Mouse (Mus musculus): ENCODE measurements at regions not wholly inside any gene's neighbourhood (a gene's known extent, or its start where the extent isn't known, plus 50 kb on each side); places are given as distances from the start of the nearest gene placed in this dataset.

- DNase-seq (ENCODE audit: low spot score in 2 of 2) = no peak
These were observed 78.7 kb upstream of the Cntln start for GRCm38 (mm10) chr4:84805431-84805830.

DNA sequence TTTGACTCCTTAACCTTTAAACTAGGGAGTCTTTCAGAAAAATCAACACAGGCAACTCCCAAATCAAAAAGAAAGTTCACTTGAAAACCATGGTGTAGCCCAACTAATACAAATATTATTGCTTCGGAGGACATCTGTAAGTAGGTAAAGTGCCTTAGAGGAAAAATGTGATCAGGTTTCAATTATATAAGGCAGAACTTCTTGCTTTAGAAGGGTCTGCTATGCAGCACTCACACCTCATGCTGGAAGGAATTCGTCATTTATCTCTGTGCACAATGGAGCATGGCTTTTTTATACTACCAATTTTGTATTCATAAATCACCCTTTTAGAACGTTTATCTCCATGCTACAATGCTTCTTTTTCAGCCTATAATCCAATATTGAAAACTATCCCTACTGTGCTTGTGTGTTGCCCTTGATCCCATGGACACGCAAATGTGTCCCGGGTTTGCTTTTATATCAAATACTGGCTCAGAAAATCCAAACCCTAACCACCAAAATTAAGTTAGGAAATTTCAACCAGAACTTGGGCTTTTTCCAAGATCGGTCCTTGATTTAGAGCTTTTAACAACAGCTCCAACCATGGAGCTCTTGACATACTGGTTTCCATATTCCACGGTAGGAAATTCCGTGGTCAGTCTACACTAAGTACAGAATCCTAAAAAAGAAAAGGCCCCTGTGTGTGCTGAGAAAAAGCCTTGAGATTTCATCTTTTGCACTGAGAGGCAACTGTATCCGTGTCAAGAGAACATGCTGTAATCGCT lies 90.8 kb upstream of the Cntln start:
- DNase-seq (ENCODE audit: low spot score in 2 of 2) = no peak

GRCm38 (mm10) chr4:84786583-84786982 lies 97.5 kb upstream of the Cntln start:
- peak in 1 of 2 experiments; percentile 7 for DNase-seq (ENCODE audit: low spot score in 2 of 2)

- DNase-seq (ENCODE audit: low spot score in 2 of 2) = peak in 1 of 2 experiments; percentile 13
These were observed 93.1 kb upstream of the Bnc2 start for GRCm38 (mm10) chr4:84768161-84768560.

DNA sequence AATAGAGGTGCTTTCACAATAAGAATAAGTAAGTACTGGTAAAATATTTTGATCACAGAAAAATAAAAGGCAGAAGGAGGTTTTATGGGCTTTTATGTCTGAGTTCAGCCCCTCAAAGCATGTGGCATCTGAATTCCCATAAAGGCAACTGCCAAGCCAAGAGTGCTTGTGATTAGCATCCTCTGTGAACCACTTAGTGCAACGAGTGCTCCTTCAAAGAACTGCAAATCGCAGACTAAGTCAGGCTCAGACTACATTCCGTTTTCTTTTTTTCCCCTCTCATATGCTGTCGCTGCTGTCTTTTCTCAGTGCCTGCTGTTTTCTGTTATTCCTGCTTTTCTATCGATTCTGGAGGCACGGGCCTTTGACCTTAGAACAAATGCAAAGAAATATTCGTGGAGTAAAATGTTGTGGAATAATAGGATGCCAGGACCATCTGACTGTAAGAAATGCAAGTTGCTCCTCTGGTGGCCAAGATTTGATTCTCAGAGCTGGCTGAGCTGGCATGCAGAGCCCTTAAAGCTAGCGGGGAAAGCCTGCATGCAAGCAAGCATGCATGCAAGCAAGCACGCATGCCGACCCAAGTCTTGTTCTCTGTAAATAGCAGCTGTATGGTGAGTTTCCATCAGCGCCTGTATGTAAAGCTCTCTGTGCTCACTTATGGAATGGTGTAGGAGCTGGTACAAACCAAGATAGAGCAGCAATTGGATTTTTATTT lies 91.8 kb upstream of the Bnc2 start:
- DNase-seq (ENCODE audit: low spot score in 2 of 2) = no peak

DNA sequence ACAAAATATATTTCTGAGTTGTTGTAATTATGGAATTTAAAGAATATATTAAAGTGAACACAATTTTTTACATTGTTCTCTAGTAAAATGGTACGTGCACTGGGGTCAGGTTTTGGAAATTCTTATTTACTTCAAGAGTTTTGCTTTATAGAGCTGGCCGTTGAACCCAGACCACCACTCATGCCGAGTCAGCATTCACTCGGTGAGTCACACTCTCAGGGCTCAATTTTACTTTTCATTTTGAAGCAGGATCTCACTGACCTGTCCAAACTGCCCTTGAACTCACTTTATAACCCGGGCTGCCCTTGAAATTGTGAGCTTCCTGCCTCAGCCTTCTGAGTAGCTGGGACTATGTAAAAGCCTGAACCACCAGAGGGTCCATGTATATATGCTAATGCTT lies 82.1 kb upstream of the Bnc2 start:
- no peak for DNase-seq (ENCODE audit: low spot score in 2 of 2)

DNA sequence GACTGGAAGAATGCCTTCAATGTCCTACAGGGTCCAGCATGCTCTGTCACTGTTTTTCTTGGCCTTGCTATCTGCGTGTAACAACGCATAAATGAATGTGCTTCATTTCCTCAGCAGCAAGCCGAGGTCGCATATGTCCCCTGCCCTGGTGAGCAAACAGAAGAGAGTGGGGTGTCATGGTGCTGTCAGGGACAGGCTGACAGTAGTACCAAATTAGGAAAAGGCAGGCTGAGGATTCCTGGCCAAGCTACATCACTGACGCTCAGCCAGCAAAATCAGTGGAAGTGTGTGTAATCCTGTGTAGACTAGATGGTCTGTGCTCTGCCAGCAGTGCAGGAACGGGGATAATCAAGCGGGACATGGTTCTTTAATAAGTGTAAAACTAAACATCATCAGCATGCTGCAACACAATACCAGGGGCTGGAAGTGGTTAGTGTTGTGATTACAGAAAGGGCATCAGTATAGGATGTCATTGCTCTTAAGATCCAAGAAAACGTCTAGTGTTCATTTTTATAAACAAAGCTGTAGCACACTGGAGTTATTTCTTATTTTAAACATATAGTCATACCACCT lies 77.6 kb upstream of the Bnc2 start:
- peak; percentile 8 to 20 for DNase-seq (ENCODE audit: low spot score in 2 of 2)

GRCm38 (mm10) chr4:84741301-84741700 lies 66.2 kb upstream of the Bnc2 start:
- no peak for DNase-seq (ENCODE audit: low spot score in 2 of 2)

DNA sequence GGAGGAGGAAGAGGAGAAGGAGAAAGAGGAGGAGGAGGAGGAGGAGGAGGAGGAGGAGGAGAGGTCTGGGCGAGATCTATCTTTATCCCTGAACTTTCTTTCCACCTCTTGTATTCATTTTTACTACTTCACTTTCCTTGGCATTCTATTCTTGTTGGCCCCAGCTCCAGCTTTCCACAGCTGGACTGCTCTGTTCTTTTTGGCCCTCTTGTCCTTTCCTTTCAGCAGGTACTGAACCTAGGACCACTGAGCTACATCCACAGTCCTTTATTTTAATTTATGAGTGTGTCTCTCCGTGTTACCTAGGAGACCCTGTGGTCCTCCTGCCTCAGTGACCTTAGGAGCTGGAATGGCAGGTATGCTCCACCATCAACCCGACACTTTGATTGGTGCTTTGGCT lies 65.7 kb upstream of the Bnc2 start:
- no peak for DNase-seq (ENCODE audit: low spot score in 2 of 2)
